Mouse (Mus musculus) embryonic facial prominence, embryonic 14.5 days (tissue): ENCODE data around the gene Sf3b3. TPM values are rescaled to one million over a fixed set of nuclear protein-coding genes. Genes with fewer than 3 reads are reported as not detected.

Source experiments
- ATAC-seq: fragments of 200-750 bp; cut with Nextera tagmentation; 2 replicates; pipeline ENCODE4 v1.8.0; 2017; ENCODE audit warnings: low read depth, moderate number of reproducible peaks, moderate TSS enrichment
- DNase-seq: peaks from one replicate; pipeline ENCODE4 v3.0.0-alpha.2; 2015; ENCODE audit warnings: low spot score
- H3K27ac ChIP-seq: fragments of 300-500 bp; sonication (generic); replicated peaks from 2 replicates; pipeline ENCODE4 v1.5.1; 2014; ENCODE audit warnings: low read depth, mild to moderate bottlenecking, low read length, moderate library complexity
- H3K27me3 ChIP-seq: fragments of 300-500 bp; sonication (generic); replicated peaks from 2 replicates; pipeline ENCODE4 v1.6.1; 2014; ENCODE audit warnings: low read length; ENCODE audit not compliant: control insufficient read depth, insufficient read depth
- H3K36me3 ChIP-seq: fragments of 300-500 bp; sonication (generic); 2 replicates; pipeline ENCODE4 v1.6.1; 2014; ENCODE audit warnings: low read length, mixed read lengths; ENCODE audit not compliant: control insufficient read depth, insufficient read depth
- H3K4me1 ChIP-seq: fragments of 300-500 bp; sonication (generic); 2 replicates; pipeline ENCODE4 v1.6.1; 2014; ENCODE audit warnings: antibody characterized with exemption, low read length; ENCODE audit not compliant: control insufficient read depth, insufficient read depth
- H3K4me2 ChIP-seq: fragments of 300-500 bp; sonication (generic); 2 replicates; pipeline ENCODE4 v1.6.1; 2014; ENCODE audit warnings: low read depth, mild to moderate bottlenecking, low read length, moderate library complexity, mixed read lengths
- H3K4me3 ChIP-seq: fragments of 300-500 bp; sonication (generic); 2 replicates; pipeline ENCODE4 v1.5.1; 2014; ENCODE audit warnings: low read depth, mild to moderate bottlenecking, low read length
- H3K9ac ChIP-seq: fragments of 300-500 bp; sonication (generic); 2 replicates; pipeline ENCODE4 v1.6.1; 2014; ENCODE audit warnings: low read depth, mild to moderate bottlenecking, low read length, moderate library complexity, mixed read lengths
- H3K9me3 ChIP-seq: fragments of 300-500 bp; sonication (generic); 2 replicates; pipeline ENCODE4 v1.6.1; 2016; ENCODE audit warnings: low read length; ENCODE audit not compliant: control insufficient read depth
- WGBS: fragments of 180-500 bp; shearing (Covaris S2); extraction: QIAGEN DNeasy Blood & Tissue Kit; methylation state at CpG from one replicate; pipeline ENCODE4 v1.1.7; 2014; 5-methylcytosine and 5-hydroxymethylcytosine counted together
- polyA plus RNA-seq: library from polyadenylated mRNA; unstranded; fragments of >200 nt; fragmentation: Nextera tagmentation; extraction: Ambion mirVana; gene quantifications from 2 replicates; pipeline ENCODE4 v1.2.1, GENCODE M21; 2014

The Sf3b3 gene
- 127 and 139 TPM in 2 replicates for polyA plus RNA-seq

GRCm38 (mm10) chr8:110846405-110847170 is at the start of gene Sf3b3, which contains the start of gene Cog4:
TSS of gene Sf3b3 (minus strand) at chr8:110846787.
TSS of gene Cog4 (plus strand) at chr8:110846600.
- Histone ChIP-seq H3K4me1 (peaks cover 16% of the 10 kb centered on the region), H3K4me2 (peak within 1 kb of the TSS; percentile 92), H3K4me3 (peak within 1 kb of the TSS; percentile 97), H3K9me3 (no peaks in the 10 kb centered on the region), H3K36me3 (peaks cover 53% of the 10 kb centered on the region), H3K9ac (peak within 1 kb of the TSS; percentile 98), H3K27ac (peak within 1 kb of the TSS; percentile 94), H3K27me3 (no peaks in the 10 kb centered on the region)
- under 1% methylated on average over 53 of the region's 53 CpGs for WGBS
- ATAC-seq, result peak; percentile 93
- peak; percentile 94 for DNase-seq

GRCm38 (mm10) chr8:110895812-110896211 is 49.2 kb upstream of the Sf3b3 start:
- Histone ChIP-seq H3K27me3 (no peaks in the 10 kb centered on the region), H3K36me3 (peaks cover 28% of the 10 kb centered on the region), H3K4me1 (no peaks in the 10 kb centered on the region), H3K9me3 (no peaks in the 10 kb centered on the region), H3K4me3 (no peak overlapping the region), H3K27ac (no peak overlapping the region), H3K4me2 (no peak overlapping the region), H3K9ac (no peak overlapping the region)
- no peak for ATAC-seq
- 96% methylated on average over 13 of the region's 13 CpGs for WGBS
- no peak for DNase-seq

- DNase-seq, result no peak
- H3K36me3 ChIP-seq, result peaks cover 30% of the 10 kb centered on the region
- H3K27ac ChIP-seq, result no peak overlapping the region
- no peaks in the 10 kb centered on the region for H3K4me1 ChIP-seq
- ATAC-seq, result no peak
- 83% methylated on average over 8 of the region's 9 CpGs for WGBS
- H3K4me3 ChIP-seq, result no peak overlapping the region
- no peak overlapping the region for H3K9ac ChIP-seq
- H3K27me3 ChIP-seq, result no peaks in the 10 kb centered on the region
- H3K4me2 ChIP-seq, result no peak overlapping the region
- H3K9me3 ChIP-seq, result no peaks in the 10 kb centered on the region
Observed at GRCm38 (mm10) chr8:110895254-110895653, 48.7 kb upstream of the Sf3b3 start.

- Histone ChIP-seq H3K27me3 (no peaks in the 10 kb centered on the region), H3K4me3 (no peak overlapping the region), H3K36me3 (peaks cover 32% of the 10 kb centered on the region), H3K4me1 (no peaks in the 10 kb centered on the region), H3K27ac (no peak overlapping the region), H3K9ac (no peak overlapping the region), H3K9me3 (no peaks in the 10 kb centered on the region), H3K4me2 (no peak overlapping the region)
- no peak for ATAC-seq
- WGBS, result 82% methylated on average over 10 of the region's 10 CpGs
- no peak for DNase-seq
Observed at GRCm38 (mm10) chr8:110894851-110895250, 48.3 kb upstream of the Sf3b3 start.

DNA sequence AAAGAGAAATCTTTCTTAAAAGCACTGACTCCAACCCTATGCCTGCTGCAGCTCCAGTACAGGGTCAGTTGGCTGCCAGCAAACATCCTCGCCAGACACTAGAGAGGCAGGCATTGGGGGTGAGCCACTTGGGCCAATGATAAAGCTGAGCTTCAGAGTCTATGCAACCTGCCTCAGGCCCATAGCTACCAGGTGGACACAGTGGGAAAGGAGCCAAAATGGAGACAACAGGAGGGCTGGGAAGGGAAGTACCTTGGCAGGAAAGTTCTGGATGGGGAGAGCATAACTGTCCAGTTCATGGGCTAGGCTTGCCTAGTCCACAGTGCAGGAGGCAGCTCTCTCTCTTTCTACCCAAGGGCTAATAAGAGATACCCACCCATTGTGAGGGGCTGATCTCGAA is 46.3 kb upstream of the Sf3b3 start:
- H3K27me3 ChIP-seq, result no peaks in the 10 kb centered on the region
- no peaks in the 10 kb centered on the region for H3K9me3 ChIP-seq
- no peaks in the 10 kb centered on the region for H3K4me1 ChIP-seq
- H3K4me3 ChIP-seq, result no peak overlapping the region
- no peak overlapping the region for H3K4me2 ChIP-seq
- DNase-seq, result no peak
- WGBS, result 96% methylated on average over 1 of the region's 2 CpGs
- no peak overlapping the region for H3K27ac ChIP-seq
- H3K9ac ChIP-seq, result no peak overlapping the region
- no peak for ATAC-seq
- peaks cover 34% of the 10 kb centered on the region for H3K36me3 ChIP-seq

GRCm38 (mm10) chr8:110892040-110892439 is 45.5 kb upstream of the Sf3b3 start:
- Histone ChIP-seq H3K9me3 (no peaks in the 10 kb centered on the region), H3K36me3 (peaks cover 43% of the 10 kb centered on the region; the same call in 1 of the 2 replicates), H3K4me1 (no peaks in the 10 kb centered on the region), H3K27ac (no peak overlapping the region), H3K4me3 (no peak overlapping the region), H3K9ac (no peak overlapping the region), H3K4me2 (no peak overlapping the region), H3K27me3 (no peaks in the 10 kb centered on the region)
- 89% methylated on average over 7 of the region's 7 CpGs for WGBS
- DNase-seq (no peak), ATAC-seq (no peak)

GRCm38 (mm10) chr8:110889904-110890470 is 43.4 kb upstream of the Sf3b3 start:
- 56% methylated on average over 12 of the region's 12 CpGs for WGBS
- no peak overlapping the region for H3K9ac ChIP-seq
- no peaks in the 10 kb centered on the region for H3K9me3 ChIP-seq
- peaks cover 54% of the 10 kb centered on the region; the same call in 1 of the 2 replicates for H3K36me3 ChIP-seq
- H3K4me1 ChIP-seq, result no peaks in the 10 kb centered on the region
- no peak overlapping the region for H3K4me2 ChIP-seq
- H3K27me3 ChIP-seq, result no peaks in the 10 kb centered on the region
- DNase-seq, result peak; percentile 18
- H3K4me3 ChIP-seq, result no peak overlapping the region
- peak; percentile 38; the same call in 1 of the 2 replicates for ATAC-seq
- H3K27ac ChIP-seq, result peak overlapping the region; percentile 33; the same call in 1 of the 2 replicates

DNA sequence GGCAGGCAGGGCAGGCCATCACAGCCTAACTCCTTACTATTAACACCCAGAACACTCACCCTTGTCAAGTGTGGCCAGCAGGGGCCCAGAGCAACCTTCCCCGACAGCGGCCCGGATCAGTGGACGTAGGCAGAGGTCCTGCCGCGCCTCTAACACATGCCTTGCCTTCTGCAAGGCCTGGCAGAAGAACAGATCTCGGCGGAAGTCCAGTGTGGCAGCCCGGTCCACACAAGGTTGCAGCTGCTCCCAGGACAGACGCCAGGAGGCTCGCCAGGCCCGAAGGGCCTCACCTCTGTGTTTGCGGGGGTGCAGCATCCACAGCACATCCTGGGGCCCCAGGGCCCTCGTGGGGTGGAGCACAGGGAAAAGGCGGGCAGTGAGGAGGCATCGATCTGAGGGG is 42.3 kb upstream of the Sf3b3 start:
- ATAC-seq, result no peak
- H3K36me3 ChIP-seq, result peaks cover 59% of the 10 kb centered on the region

More for the DNA sequence above, 42.3 kb upstream of the Sf3b3 start:
- Histone ChIP-seq H3K27me3 (no peaks in the 10 kb centered on the region), H3K4me2 (no peak overlapping the region), H3K9me3 (no peaks in the 10 kb centered on the region), H3K9ac (no peak overlapping the region), H3K4me3 (no peak overlapping the region), H3K27ac (no peak overlapping the region), H3K4me1 (no peaks in the 10 kb centered on the region)
- DNase-seq, result no peak
- WGBS, result 83% methylated on average over 13 of the region's 16 CpGs
